Mouse (Mus musculus) bone marrow macrophage, adult 2 months (primary cell): ENCODE data around the gene Ryr3. TPM values are rescaled to one million over a fixed set of nuclear protein-coding genes. Genes with fewer than 3 reads are reported as not detected.

Source experiments
- H3K27ac ChIP-seq: 2 replicates; pipeline ENCODE4 v1.5.1; 2012; ENCODE audit warnings: low read depth, low read length; ENCODE audit not compliant: insufficient read depth
- H3K4me1 ChIP-seq: 2 replicates; pipeline ENCODE4 v1.6.1; 2012; ENCODE audit warnings: low read length; ENCODE audit not compliant: control insufficient read depth, insufficient read depth
- H3K4me3 ChIP-seq: 2 replicates; pipeline ENCODE4 v1.5.1; 2012; ENCODE audit warnings: mild to moderate bottlenecking, low read length, moderate library complexity; ENCODE audit not compliant: insufficient read depth
- CTCF ChIP-seq: IDR thresholded peaks from 2 replicates; pipeline ENCODE4 v1.5.1; 2012; ENCODE audit warnings: low read depth, mild to moderate bottlenecking, low read length, moderate library complexity
- POLR2A ChIP-seq: IDR thresholded peaks from 2 replicates; pipeline ENCODE4 v1.6.1; 2012; ENCODE audit warnings: mild to moderate bottlenecking, low read depth, low read length, borderline replicate concordance
- polyA plus RNA-seq: library from polyadenylated mRNA; stranded (reverse); fragments of >200 nt; gene quantifications from 2 replicates; pipeline ENCODE4 v1.2.4, GENCODE M21; 2012; ENCODE audit not compliant: missing spikeins, insufficient read depth, insufficient read length

Gene Ryr3
- polyA plus RNA-seq, 1 experiment: not detected

DNA sequence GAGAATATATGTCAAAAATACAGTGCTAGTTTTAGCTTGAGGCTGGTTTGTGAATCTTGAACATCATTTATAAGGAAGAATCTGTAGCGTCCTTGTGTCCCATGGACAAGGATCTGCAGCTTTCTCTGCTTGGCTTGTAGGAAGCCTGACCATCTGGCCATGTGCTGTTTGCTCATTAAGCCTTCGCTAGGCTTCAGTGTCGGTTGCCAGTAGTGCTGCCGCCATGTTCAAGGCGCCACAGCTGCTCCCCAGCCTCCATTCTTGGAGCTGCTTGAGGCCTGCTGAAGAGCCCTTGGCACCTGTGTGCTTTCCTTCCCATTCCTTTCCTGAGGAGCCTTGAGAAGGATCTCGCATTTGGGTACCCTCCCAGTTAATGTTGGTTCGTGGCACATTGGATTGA is 602.5 kb downstream of the Ryr3 start:
- TF ChIP-seq POLR2A: no peak
- no peak for TF ChIP-seq CTCF
- Histone ChIP-seq H3K4me3 (no peak overlapping the region), H3K4me1 (no peaks in the 10 kb centered on the region), H3K27ac (no peak overlapping the region)

DNA sequence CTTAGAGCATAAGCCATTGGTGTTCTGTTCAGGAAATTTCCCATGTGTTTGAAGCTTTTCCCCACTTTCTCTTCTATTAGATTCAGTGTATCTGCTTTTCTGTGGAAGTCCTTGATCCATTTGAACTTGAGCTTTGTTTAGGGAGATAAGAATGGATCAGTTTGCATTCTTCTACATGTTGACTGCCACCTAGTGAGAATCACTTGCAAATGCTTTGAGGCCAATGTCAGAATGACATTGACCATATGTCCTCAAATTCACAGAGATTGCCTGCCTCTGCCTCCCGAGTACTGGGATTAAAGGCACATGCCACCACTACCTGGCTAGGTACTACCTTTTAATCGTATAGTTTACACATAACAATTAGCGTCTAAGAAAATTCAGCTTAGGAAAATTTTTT is 604.3 kb downstream of the Ryr3 start:
- Histone ChIP-seq H3K4me1 (no peaks in the 10 kb centered on the region), H3K4me3 (no peak overlapping the region), H3K27ac (no peak overlapping the region)
- TF ChIP-seq CTCF (no peak), POLR2A (no peak)

DNA sequence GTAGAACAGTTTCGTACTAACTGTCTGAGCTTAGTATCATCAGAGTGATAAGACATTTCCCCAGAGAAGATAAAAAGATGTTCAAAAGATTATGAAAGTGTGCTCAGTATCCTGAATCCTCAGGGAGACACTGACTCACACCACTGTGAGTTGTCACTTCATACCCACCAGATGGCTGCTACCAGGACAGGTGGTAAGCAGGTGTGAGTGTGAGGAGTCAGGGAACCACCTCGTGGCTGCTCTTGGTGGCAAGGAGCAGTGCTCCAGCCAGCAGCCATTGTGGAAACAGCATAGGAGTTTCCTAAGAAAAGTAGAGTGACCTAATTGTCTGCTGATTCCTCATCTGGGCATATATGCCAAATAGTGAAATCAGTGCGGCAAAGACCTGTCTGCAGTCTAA is 610.4 kb downstream of the Ryr3 start:
- TF ChIP-seq POLR2A: no peak
- H3K4me1 ChIP-seq: no peaks in the 10 kb centered on the region
- H3K27ac ChIP-seq: no peak overlapping the region
- H3K4me3 ChIP-seq: no peak overlapping the region

DNA sequence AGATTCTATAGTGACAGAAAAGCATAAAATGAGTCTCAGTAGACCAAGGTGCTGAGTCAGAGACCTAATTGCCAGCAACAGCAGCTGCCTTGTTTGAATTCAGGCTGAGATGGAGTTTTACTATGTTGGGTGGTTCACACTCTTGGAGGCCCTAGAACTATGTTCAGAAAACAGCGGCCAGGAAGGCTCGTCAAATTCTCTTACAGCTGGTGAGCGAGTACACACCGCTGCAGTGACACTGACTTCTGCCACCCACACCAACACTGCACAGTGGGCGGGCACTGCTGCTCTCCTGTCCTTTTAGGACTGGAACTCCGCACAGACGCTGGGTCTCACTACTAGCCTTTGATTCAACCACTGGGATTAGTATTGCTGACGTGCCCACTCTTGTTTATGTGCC is 614.4 kb downstream of the Ryr3 start:
- no peak overlapping the region for H3K27ac ChIP-seq
- H3K4me3 ChIP-seq: no peak overlapping the region
- no peak for TF ChIP-seq POLR2A
- no peak for TF ChIP-seq CTCF
- H3K4me1 ChIP-seq: no peaks in the 10 kb centered on the region

DNA sequence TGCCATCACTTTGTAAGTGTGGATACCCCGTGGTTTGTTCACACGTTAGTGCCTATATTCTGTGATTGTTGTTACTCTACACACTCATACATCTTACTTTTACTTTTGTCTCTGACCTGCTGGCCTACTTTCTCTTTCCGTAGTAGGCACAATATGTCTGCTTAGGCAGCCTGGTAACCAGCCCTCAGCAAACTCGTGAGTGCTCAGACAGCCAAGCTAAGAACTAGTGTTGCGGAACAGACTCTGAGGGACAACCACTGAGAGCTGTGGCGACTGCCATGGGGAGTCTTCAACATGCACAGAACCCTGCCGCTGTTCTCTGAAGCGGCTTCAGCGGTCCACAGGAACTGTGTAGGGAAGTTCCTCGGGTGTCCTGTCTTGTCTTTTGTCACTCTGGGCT is 616.7 kb downstream of the Ryr3 start:
- Histone ChIP-seq H3K4me1 (peaks cover 2% of the 10 kb centered on the region), H3K4me3 (no peak overlapping the region), H3K27ac (no peak overlapping the region)
- TF ChIP-seq POLR2A (no peak), CTCF (no peak)

DNA sequence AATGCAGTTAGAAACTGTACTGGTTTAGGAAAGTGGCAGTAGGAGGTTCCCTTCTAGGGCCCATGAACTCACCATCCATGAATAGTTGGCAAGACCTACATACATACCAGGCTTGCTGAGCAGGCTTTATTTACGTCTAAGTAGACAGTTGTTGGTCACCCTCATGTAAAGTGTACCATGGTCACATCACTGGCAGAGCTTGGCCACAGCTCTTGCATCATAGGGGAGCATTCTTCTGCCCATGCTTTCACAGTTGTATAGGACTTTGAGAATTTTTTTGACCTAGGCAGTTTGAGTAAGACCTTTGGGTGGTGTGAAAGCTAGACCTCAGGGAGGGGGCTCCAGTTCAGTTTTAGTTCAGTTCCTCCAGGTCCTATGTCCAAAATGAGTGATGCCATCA is 619.8 kb downstream of the Ryr3 start:
- Histone ChIP-seq H3K4me1 (peaks cover 6% of the 10 kb centered on the region), H3K27ac (no peak overlapping the region), H3K4me3 (no peak overlapping the region)
- no peak for TF ChIP-seq CTCF
- no peak for TF ChIP-seq POLR2A

DNA sequence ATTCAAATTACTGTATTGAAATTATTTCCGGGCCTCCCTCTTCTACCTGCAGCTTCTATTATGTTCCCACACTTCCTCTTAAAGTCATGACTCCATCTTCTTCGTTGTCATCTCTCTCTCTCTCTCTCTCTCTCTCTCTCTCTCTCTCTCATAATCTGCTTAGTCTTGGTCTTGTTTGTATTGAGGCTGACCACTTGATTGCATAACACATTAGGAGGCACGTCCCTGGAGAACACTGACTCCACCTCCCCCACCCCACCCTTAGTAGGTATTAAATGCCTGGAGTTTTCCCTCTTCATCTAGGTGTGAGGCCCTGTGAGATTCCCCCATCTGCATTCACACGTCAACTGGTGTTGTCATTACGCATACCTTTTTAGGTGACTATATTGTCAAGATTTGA is 620.5 kb downstream of the Ryr3 start:
- Histone ChIP-seq H3K4me3 (no peak overlapping the region), H3K4me1 (peaks cover 6% of the 10 kb centered on the region), H3K27ac (no peak overlapping the region)
- TF ChIP-seq POLR2A: no peak
- no peak for TF ChIP-seq CTCF

DNA sequence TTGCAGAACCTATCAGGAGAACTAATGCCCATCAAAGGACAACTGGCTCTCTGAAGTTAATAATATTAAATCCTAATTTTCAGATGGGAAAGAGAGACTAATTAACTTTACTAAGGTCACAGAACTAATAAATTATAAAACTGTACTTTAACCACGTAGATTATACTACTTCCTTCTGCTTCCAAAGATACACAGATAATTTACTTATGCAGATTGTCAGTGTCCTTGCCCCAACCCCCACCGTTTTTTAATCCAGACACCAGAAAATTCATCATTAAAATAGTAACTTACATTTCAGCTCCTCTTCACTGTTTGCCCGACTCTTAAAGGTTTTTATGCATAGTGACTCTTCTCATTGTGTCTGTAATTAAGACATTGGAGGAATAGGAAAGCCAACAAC is 621.1 kb downstream of the Ryr3 start:
- peaks cover 6% of the 10 kb centered on the region for H3K4me1 ChIP-seq
- TF ChIP-seq CTCF (no peak), POLR2A (no peak)
- no peak overlapping the region for H3K4me3 ChIP-seq
- H3K27ac ChIP-seq: no peak overlapping the region

DNA sequence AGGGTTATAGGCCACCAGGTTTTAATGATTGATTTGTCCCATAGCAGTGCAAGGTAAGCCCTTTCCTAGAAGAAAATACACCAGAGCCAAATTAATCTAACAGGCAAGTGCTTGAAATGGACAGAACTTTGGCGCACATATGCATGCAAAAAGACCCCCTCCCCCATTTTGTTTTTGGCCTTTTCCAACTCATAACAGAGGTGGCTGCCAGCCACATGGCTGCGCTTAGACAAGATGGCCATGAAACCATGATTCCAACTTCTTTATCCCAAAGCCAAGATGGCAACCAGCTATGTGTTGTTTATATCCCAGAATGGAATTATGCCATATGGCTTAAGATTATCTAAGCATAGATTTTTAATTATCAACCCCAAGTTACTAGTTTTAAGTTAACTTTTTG is 623.1 kb downstream of the Ryr3 start:
- H3K27ac ChIP-seq: no peak overlapping the region
- no peak overlapping the region for H3K4me3 ChIP-seq
- TF ChIP-seq CTCF (no peak), POLR2A (no peak)
- H3K4me1 ChIP-seq: peaks cover 6% of the 10 kb centered on the region

DNA sequence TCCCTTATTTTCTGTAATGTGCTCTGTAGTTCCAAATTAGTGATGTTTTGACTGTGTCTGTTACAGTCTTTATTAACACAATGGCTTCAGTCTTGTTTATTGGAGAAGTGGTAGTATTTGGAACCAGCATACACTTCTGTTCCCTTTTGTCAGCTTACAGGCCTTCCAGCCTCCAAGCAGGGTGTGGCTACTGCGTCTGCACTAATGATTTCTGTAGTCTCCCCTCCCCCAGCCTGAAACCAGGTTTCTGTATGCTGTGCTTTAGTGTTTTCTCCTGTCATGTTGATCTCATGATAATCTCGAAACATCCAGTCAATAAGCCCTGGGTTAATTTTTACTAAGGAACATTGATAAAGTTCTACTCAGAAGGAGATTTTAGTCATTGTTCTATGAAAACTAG is 623.6 kb downstream of the Ryr3 start:
- TF ChIP-seq CTCF (no peak), POLR2A (no peak)
- no peak overlapping the region for H3K4me3 ChIP-seq
- H3K4me1 ChIP-seq: peaks cover 6% of the 10 kb centered on the region
- H3K27ac ChIP-seq: no peak overlapping the region

DNA sequence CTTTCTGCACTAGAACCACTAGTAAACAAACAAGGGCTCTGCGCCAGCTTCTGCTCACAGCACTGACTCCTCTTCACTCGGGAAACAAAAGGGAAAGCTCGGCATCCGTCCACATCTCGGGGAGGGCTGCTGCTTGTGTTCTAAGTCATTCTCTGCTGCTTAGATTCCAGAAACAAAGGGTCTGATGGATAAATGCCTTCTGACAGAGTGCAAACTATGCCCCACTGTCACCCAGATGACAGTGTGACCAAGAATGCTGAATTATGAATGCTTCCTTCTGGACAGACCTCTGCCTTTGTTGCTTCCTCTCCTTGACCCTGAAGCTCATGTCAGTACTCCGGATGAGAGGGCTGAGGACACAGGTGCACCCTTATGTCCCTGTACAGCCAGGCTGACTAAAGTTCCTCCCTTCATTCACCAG is 625.4 kb downstream of the Ryr3 start:
- Histone ChIP-seq H3K4me3 (no peak overlapping the region), H3K4me1 (peaks cover 3% of the 10 kb centered on the region; the same call in 1 of the 2 replicates), H3K27ac (no peak overlapping the region)
- TF ChIP-seq CTCF (no peak), POLR2A (no peak)
